Mouse (Mus musculus): ENCODE data around the gene Susd1.

The Susd1 gene

GRCm38 (mm10) chr4:59379876-59380275 is 58.6 kb downstream of the Susd1 start:
- no peak for DNase-seq

GRCm38 (mm10) chr4:59378631-59379030 is 59.8 kb downstream of the Susd1 start:
- DNase-seq = no peak

GRCm38 (mm10) chr4:59374271-59374938 is 64.0 kb downstream of the Susd1 start:
- DNase-seq = no peak

GRCm38 (mm10) chr4:59372546-59373157 is 65.8 kb downstream of the Susd1 start:
- no peak for DNase-seq

- no peak for DNase-seq
These were observed 66.5 kb downstream of the Susd1 start for GRCm38 (mm10) chr4:59371910-59372309.

- no peak for DNase-seq
These were observed 68.5 kb downstream of the Susd1 start for GRCm38 (mm10) chr4:59369941-59370340.

GRCm38 (mm10) chr4:59368118-59368517 is 70.3 kb downstream of the Susd1 start:
- no peak for DNase-seq

- DNase-seq = no peak
These were observed 72.2 kb downstream of the Susd1 start for GRCm38 (mm10) chr4:59366206-59366605.

- DNase-seq = no peak
These were observed 72.9 kb downstream of the Susd1 start for GRCm38 (mm10) chr4:59365571-59365970.

- DNase-seq = no peak
These were observed 73.9 kb downstream of the Susd1 start for GRCm38 (mm10) chr4:59364229-59365173.

- DNase-seq = peak; percentile 42
These were observed 75.4 kb downstream of the Susd1 start for GRCm38 (mm10) chr4:59363041-59363440.

- DNase-seq = peak; percentile 79
These were observed 77.7 kb downstream of the Susd1 start for GRCm38 (mm10) chr4:59360704-59361103.

- DNase-seq = no peak
These were observed 78.5 kb downstream of the Susd1 start for GRCm38 (mm10) chr4:59359921-59360320.

GRCm38 (mm10) chr4:59358960-59359359 is 79.5 kb downstream of the Susd1 start:
- no peak for DNase-seq

- DNase-seq = no peak
These were observed 83.0 kb downstream of the Susd1 start for GRCm38 (mm10) chr4:59355421-59355820.

- DNase-seq = no peak
These were observed 83.8 kb downstream of the Susd1 start for GRCm38 (mm10) chr4:59354666-59355065.

- DNase-seq = no peak
These were observed 86.5 kb downstream of the Susd1 start for GRCm38 (mm10) chr4:59351938-59352337.

- no peak for DNase-seq
These were observed 88.1 kb downstream of the Susd1 start for GRCm38 (mm10) chr4:59350354-59350753.

GRCm38 (mm10) chr4:59349425-59350185 is 88.8 kb downstream of the Susd1 start:
- peak; percentile 30 for DNase-seq

- DNase-seq = peak; percentile 88
These were observed 97.7 kb downstream of the Susd1 start for GRCm38 (mm10) chr4:59340714-59341113.

GRCm38 (mm10) chr4:59340046-59340445 is 98.4 kb downstream of the Susd1 start:
- no peak for DNase-seq

- no peak for DNase-seq
These were observed 99.4 kb downstream of the Susd1 start for GRCm38 (mm10) chr4:59338896-59339535.
